Mouse (Mus musculus): ENCODE measurements around the gene Stxbp4. TPM values are rescaled to one million over a fixed set of nuclear protein-coding genes. Genes with fewer than 3 reads are reported as not detected.

Stxbp4 gene
- polyA plus RNA-seq, 1 experiment from 2014 or later, result 16.0 TPM

DNA sequence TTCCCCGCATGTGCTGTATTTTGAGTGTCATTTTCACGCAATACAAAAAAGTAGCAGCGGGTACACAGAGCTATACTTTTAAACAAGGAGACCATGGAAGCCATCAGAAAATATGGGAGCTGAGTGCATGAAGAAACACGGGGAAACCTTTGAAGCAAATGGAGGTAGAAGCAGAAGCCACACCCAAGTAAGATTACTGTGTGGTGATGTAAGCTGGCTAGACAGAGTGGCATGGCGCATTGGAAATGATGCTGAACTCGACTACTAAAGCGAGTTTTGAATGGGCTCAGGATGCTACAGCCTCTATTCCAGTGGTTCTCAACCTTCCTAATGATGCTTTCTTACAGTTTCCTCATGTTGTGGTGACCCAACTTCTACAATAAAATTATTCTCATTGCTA lies 39.1 kb upstream of the Stxbp4 start:
- 91% methylated on average over 7 of the region's 7 CpGs for WGBS
- no peaks in the 10 kb centered on the region for H3K36me3 ChIP-seq (ENCODE audit: control insufficient read depth, insufficient read depth, low read length)
- H3K9me3 ChIP-seq (replicated peaks; ENCODE audit: control insufficient read depth, low read length), result no peaks in the 10 kb centered on the region
- H3K27me3 ChIP-seq (ENCODE audit: control insufficient read depth, insufficient read depth, low read length), result no peaks in the 10 kb centered on the region
- H3K4me3 ChIP-seq (replicated peaks; ENCODE audit: low read length), result no peak overlapping the region
- ATAC-seq (ENCODE audit: insufficient read depth, low FRiP score), result no peak
- H3K4me2 ChIP-seq (ENCODE audit: low read depth, low read length), result no peak overlapping the region
- H3K4me1 ChIP-seq (ENCODE audit: control insufficient read depth, insufficient read depth, low read length), result no peaks in the 10 kb centered on the region
- H3K27ac ChIP-seq (ENCODE audit: low read length), result no peak overlapping the region
- H3K9ac ChIP-seq (ENCODE audit: low read length), result no peak overlapping the region

DNA sequence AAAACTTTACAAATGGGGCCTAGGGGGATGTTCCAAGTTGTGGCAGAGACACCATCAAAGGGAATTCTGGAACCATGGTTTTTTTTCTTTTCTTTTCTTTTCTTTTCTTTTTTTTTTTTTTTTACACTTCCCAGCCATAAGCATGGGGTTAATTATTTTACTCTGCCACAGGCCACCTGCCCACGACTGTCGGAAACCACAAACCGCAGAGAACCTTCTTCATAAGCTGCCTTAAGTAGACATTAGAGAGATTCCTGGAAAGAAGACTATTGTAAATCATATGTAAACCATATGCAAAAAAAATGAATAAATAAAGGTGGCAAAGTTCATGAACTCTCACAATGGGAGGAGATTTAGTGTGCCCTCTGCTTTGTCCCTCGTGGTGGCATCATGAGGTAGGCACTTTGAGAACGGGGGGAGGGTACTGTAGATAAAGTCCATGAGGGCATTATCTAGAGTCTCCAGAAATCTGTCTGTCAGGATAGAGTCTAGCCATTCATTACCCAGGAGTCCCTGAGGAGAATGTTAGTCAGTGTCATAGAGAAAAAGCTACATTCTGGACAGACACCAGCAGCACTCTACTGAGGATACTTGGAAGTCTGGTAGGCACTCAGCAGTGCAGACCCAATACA lies 37.7 kb upstream of the Stxbp4 start:
- ATAC-seq (ENCODE audit: insufficient read depth, low FRiP score), result peak; percentile 56; the same call in 1 of the 2 replicates
- Histone ChIP-seq H3K9ac (ENCODE audit: low read length) (no peak overlapping the region), H3K27me3 (ENCODE audit: control insufficient read depth, insufficient read depth, low read length) (no peaks in the 10 kb centered on the region), H3K4me3 (replicated peaks; ENCODE audit: low read length) (no peak overlapping the region), H3K4me1 (ENCODE audit: control insufficient read depth, insufficient read depth, low read length) (no peaks in the 10 kb centered on the region), H3K4me2 (ENCODE audit: low read depth, low read length) (no peak overlapping the region), H3K27ac (ENCODE audit: low read length) (no peak overlapping the region), H3K36me3 (ENCODE audit: control insufficient read depth, insufficient read depth, low read length) (no peaks in the 10 kb centered on the region), H3K9me3 (replicated peaks; ENCODE audit: control insufficient read depth, low read length) (no peaks in the 10 kb centered on the region)
- WGBS, result 70% methylated on average over 5 of the region's 5 CpGs

DNA sequence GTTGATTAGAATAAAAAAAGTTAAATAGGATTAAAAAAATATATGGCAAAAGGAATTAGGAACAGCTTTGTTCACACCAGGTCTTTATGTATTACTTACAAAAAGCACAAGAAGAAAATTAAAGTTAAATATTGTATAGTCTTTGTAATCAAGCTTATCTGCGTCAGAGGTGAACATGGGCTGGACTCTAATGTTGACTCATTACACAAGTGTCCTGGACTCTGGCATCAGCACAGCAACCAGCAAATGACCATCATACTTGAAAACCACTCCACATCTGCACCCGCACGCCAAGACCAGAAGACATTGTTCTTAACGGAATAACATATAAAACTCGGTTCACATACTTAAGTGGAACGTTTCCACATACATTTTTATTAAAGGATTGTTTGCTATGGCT lies 29.4 kb upstream of the Stxbp4 start:
- Histone ChIP-seq H3K36me3 (ENCODE audit: control insufficient read depth, insufficient read depth, low read length) (peaks cover 5% of the 10 kb centered on the region; the same call in 1 of the 2 replicates), H3K4me1 (ENCODE audit: control insufficient read depth, insufficient read depth, low read length) (peaks cover 39% of the 10 kb centered on the region), H3K27ac (ENCODE audit: low read length) (no peak overlapping the region), H3K9ac (ENCODE audit: low read length) (no peak overlapping the region), H3K27me3 (ENCODE audit: control insufficient read depth, insufficient read depth, low read length) (no peaks in the 10 kb centered on the region), H3K4me3 (replicated peaks; ENCODE audit: low read length) (no peak overlapping the region), H3K9me3 (replicated peaks; ENCODE audit: control insufficient read depth, low read length) (no peaks in the 10 kb centered on the region), H3K4me2 (ENCODE audit: low read depth, low read length) (no peak overlapping the region)
- no peak for ATAC-seq (ENCODE audit: insufficient read depth, low FRiP score)
- WGBS, result 86% methylated on average over 6 of the region's 6 CpGs

DNA sequence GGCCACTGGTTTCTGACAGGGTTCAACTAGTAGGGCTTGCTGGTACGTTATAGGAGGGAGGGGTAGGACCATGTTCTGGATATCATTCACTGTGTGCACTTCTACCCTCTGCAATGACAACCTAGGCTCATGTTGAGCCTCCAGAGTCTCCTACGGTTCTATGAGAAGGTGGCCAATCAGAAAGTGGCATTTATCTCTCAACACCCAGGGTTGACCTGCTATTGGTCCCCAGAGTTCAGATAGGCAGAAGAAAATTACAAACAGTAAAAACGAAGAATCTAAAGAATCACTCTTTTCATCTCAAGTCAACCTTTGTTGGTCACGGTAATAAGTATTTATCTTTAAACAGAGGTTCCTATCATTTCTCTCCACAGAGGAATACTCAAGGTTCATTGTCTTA lies 29.0 kb upstream of the Stxbp4 start:
- H3K27me3 ChIP-seq (ENCODE audit: control insufficient read depth, insufficient read depth, low read length), result no peaks in the 10 kb centered on the region
- no peaks in the 10 kb centered on the region for H3K9me3 ChIP-seq (replicated peaks; ENCODE audit: control insufficient read depth, low read length)
- no peak for ATAC-seq (ENCODE audit: insufficient read depth, low FRiP score)
- peaks cover 39% of the 10 kb centered on the region for H3K4me1 ChIP-seq (ENCODE audit: control insufficient read depth, insufficient read depth, low read length)
- H3K36me3 ChIP-seq (ENCODE audit: control insufficient read depth, insufficient read depth, low read length), result peaks cover 5% of the 10 kb centered on the region; the same call in 1 of the 2 replicates
- H3K27ac ChIP-seq (ENCODE audit: low read length), result peak overlapping the region; percentile 11; the same call in 1 of the 2 replicates
- WGBS, result 79% methylated on average over 4 of the region's 4 CpGs
- H3K4me2 ChIP-seq (ENCODE audit: low read depth, low read length), result no peak overlapping the region
- no peak overlapping the region for H3K4me3 ChIP-seq (replicated peaks; ENCODE audit: low read length)
- H3K9ac ChIP-seq (ENCODE audit: low read length), result no peak overlapping the region

DNA sequence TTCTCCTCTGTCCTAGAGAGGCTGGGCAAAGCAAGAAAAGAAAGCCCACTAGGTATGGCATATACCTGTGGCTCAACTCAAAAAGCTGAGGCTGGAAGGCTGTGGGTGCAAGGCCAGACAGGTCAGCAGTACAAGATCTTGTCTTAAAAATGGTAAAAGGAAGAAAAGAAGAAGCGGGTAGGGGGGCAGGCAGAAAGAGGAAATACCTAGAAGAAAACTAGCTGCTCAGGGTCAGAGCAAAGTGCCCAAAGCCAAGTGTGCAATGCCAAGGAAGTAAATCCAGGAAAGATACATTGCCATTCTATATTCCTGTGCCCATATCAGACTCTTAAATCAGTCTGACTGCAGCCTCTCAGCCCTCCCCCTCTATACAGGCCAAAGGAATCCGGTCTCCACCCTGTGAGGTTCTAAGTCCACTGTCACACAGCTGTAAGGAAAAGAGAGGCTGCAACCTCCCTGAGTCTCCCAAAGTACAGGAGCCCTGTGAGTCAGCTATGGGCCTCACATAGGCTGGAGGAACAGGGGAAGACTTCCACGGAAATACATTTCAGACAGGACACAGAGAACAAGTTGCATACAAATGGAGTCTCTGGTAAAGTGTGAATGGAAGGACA lies 28.4 kb upstream of the Stxbp4 start:
- Histone ChIP-seq H3K27me3 (ENCODE audit: control insufficient read depth, insufficient read depth, low read length) (no peaks in the 10 kb centered on the region), H3K27ac (ENCODE audit: low read length) (peak overlapping the region; percentile 68), H3K4me3 (replicated peaks; ENCODE audit: low read length) (no peak overlapping the region), H3K9ac (ENCODE audit: low read length) (no peak overlapping the region), H3K4me2 (ENCODE audit: low read depth, low read length) (no peak overlapping the region), H3K36me3 (ENCODE audit: control insufficient read depth, insufficient read depth, low read length) (peaks cover 9% of the 10 kb centered on the region; the same call in 1 of the 2 replicates), H3K9me3 (replicated peaks; ENCODE audit: control insufficient read depth, low read length) (no peaks in the 10 kb centered on the region), H3K4me1 (ENCODE audit: control insufficient read depth, insufficient read depth, low read length) (peaks cover 39% of the 10 kb centered on the region)
- peak; percentile 71 for ATAC-seq (ENCODE audit: insufficient read depth, low FRiP score)
- 40% methylated on average over 3 of the region's 3 CpGs for WGBS

DNA sequence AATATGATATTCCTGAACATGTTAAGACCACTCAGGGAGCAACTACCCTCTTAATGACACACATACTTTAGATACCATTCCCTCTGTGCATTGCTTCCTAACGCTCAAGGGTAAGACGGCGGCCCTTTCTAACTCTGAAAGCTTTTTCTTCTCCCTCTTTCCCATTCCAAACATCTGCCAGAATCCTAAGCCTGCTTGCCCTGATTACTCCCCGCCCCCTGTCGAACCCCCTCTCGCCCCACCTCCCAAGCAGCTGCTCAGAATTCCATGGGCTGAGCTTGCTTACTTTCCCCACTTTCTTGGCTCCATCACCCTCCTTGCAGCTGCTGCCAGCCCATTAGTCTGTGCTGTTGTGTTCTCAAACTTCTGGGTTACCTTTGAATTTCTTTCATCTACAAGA lies 27.3 kb upstream of the Stxbp4 start:
- ATAC-seq (ENCODE audit: insufficient read depth, low FRiP score), result peak; percentile 75; the same call in 1 of the 2 replicates
- H3K4me3 ChIP-seq (replicated peaks; ENCODE audit: low read length), result no peak overlapping the region
- no peaks in the 10 kb centered on the region for H3K9me3 ChIP-seq (replicated peaks; ENCODE audit: control insufficient read depth, low read length)
- no peak overlapping the region for H3K9ac ChIP-seq (ENCODE audit: low read length)
- H3K27ac ChIP-seq (ENCODE audit: low read length), result peak overlapping the region; percentile 68
- peak overlapping the region; percentile 35 for H3K4me2 ChIP-seq (ENCODE audit: low read depth, low read length)
- peaks cover 11% of the 10 kb centered on the region; the same call in 1 of the 2 replicates for H3K36me3 ChIP-seq (ENCODE audit: control insufficient read depth, insufficient read depth, low read length)
- WGBS, result 9% methylated on average over 6 of the region's 6 CpGs
- peaks cover 39% of the 10 kb centered on the region for H3K4me1 ChIP-seq (ENCODE audit: control insufficient read depth, insufficient read depth, low read length)
- H3K27me3 ChIP-seq (ENCODE audit: control insufficient read depth, insufficient read depth, low read length), result no peaks in the 10 kb centered on the region

DNA sequence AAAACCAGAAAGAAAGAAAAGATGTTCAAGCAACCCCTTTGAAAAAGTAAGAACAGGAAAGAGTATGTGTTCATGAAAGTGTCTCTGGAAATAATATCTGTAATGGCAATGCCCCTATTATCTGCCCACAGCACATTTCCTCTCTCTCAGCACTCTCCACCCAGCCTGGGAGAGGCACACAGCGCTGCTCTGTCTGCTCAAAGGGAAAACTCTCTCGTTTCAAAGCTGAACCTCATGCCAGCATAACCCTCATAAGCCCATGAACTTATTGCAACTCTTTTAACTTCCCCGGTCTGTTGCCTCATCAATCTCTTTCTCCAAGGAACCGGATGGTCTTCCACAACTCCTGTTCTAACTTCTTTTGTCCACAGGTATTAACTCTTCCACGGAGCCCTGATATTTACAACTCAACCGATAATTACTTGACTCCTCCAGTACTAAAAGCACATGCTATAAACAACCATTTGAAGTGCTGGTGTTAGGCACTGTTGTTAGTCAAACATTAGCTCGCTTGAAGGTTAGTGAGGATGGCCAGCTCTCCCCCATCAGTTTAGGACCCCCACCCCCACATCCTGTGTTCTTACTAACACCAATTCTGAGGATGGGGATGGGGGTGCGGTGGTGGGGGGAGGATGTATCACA lies 26.6 kb upstream of the Stxbp4 start:
- Histone ChIP-seq H3K27ac (ENCODE audit: low read length) (peak overlapping the region; percentile 68), H3K4me1 (ENCODE audit: control insufficient read depth, insufficient read depth, low read length) (peaks cover 39% of the 10 kb centered on the region), H3K36me3 (ENCODE audit: control insufficient read depth, insufficient read depth, low read length) (peaks cover 11% of the 10 kb centered on the region; the same call in 1 of the 2 replicates), H3K9me3 (replicated peaks; ENCODE audit: control insufficient read depth, low read length) (no peaks in the 10 kb centered on the region), H3K9ac (ENCODE audit: low read length) (0 out of 2 replicates have a peak overlapping the region, but pooled peaks have one; percentile 14), H3K4me3 (replicated peaks; ENCODE audit: low read length) (no peak overlapping the region), H3K27me3 (ENCODE audit: control insufficient read depth, insufficient read depth, low read length) (no peaks in the 10 kb centered on the region), H3K4me2 (ENCODE audit: low read depth, low read length) (peak overlapping the region; percentile 35)
- peak; percentile 59; the same call in 1 of the 2 replicates for ATAC-seq (ENCODE audit: insufficient read depth, low FRiP score)
- 7% methylated on average over 8 of the region's 8 CpGs for WGBS

DNA sequence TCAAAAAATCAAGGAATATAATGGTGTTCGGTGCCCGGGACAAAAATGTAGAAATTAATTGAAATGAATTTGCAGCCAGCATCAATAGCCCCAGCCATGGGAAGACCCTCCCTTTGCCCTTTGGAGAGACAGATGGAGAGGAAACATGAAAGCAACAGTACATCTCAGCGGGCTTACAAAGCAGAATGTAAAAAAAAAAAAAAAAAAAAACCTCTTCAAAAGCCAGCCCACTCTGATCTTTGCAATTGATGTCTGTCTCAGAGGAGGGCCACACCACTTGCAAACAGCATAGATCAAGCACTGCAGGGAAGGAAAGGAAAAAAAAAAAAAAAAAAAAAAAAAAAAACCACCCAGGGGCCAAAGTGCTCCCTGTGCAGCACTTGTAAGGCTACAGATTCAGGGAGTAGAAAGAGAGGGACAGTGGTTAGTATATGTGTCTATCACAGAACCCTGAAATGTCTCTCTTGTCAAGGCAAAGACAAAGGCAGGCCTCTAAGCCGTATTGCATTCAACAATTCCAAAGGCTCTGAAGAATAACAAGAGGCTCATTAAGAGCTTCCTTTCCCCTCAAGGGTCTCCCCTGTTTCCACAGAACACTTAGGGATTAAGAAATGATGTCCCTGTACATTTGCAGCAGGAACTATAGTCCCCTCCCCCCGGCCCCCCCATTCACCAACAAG lies 25.9 kb upstream of the Stxbp4 start:
- Histone ChIP-seq H3K4me1 (ENCODE audit: control insufficient read depth, insufficient read depth, low read length) (peaks cover 39% of the 10 kb centered on the region), H3K27ac (ENCODE audit: low read length) (peak overlapping the region; percentile 68), H3K9me3 (replicated peaks; ENCODE audit: control insufficient read depth, low read length) (no peaks in the 10 kb centered on the region), H3K4me3 (replicated peaks; ENCODE audit: low read length) (no peak overlapping the region), H3K36me3 (ENCODE audit: control insufficient read depth, insufficient read depth, low read length) (peaks cover 11% of the 10 kb centered on the region; the same call in 1 of the 2 replicates), H3K4me2 (ENCODE audit: low read depth, low read length) (no peak overlapping the region), H3K27me3 (ENCODE audit: control insufficient read depth, insufficient read depth, low read length) (no peaks in the 10 kb centered on the region), H3K9ac (ENCODE audit: low read length) (no peak overlapping the region)
- ATAC-seq (ENCODE audit: insufficient read depth, low FRiP score), result no peak
- 50% methylated on average over 5 of the region's 5 CpGs for WGBS

Data from stomach, embryonic 16.5 days (tissue).